28 mouse cellular contexts compared by ENCODE assay signal in the genomic region with DNA sequence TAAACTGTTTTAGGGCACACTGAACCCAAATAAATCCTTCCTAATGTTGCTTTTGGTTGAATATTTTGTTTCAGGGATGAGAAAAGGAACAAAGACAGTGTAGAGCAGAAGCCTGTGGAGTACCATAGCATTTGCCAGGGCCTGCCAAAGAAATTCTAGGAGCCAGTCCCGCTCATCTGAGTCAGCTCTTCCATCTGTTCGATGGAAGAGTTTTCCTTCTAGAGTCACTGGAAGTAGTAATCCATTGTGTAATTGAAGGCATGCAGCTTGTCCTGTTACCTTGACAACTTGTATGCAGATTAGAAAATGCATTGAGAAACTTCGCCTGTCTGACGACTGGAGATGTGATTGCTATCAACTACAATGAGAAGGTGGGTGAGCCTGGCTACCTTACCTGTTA. TPM values are rescaled to one million over a fixed set of nuclear protein-coding genes. Genes with fewer than 3 reads are reported as not detected.
DNase-seq lines count a peak whose midpoint lies in the region; ATAC-seq and TF ChIP-seq lines count a peak whose summit lies in the region.
"Had no signal": no experiment of that assay in that cellular context is flagged by ENCODE, and none has a peak within 500 bp of the region (broad histone marks: within the 10 kb centered on the region; RNA-seq: fewer than 3 reads in every experiment).

No protein-coding gene starts in this region.

- WGBS in liver, embryonic 12.5 days (ENCODE audit: insufficient replicate concordance), result 75% methylated on average over 4 of the region's 4 CpGs

- H3K4me3 ChIP-seq in left cerebral cortex, adult 2 months, result no peak overlapping the region
- H3K4me3 ChIP-seq in liver, embryonic 12.5 days, result no peak overlapping the region
- H3K4me3 ChIP-seq: forebrain, embryonic 10.5 days; heart, adult 2 months; heart, embryonic 13.5 days; hindbrain, embryonic 12.5 days; limb, embryonic 15.5 days; liver, embryonic 15.5 days; lung, embryonic 15.5 days; midbrain, embryonic 15.5 days; neural tube, embryonic 12.5 days had no signal

- DNase-seq in frontal cortex, postnatal 25 days (ENCODE audit: low spot score in 2 of 2), result no peak
- DNase-seq in left cerebral cortex, adult 2 months (ENCODE audit: extremely low spot score in 1 of 2, low spot score in 2 of 2), result no peak
- no peak for DNase-seq in left cerebral cortex, postnatal 10 days (ENCODE audit: extremely low spot score in 1 of 2, low spot score in 2 of 2)
- peak; percentile 75 for DNase-seq in brain, adult 2 months (ENCODE audit: low read depth, low spot score)
- DNase-seq in left cerebral cortex, postnatal 25 days (ENCODE audit: low spot score in 2 of 2), result peak; percentile 31 to 78
- no peak for DNase-seq in kidney, postnatal 14 days
- DNase-seq: adrenal gland, postnatal 25 days; cerebellum, adult 9-11 months; gastrocnemius, postnatal 25 days; heart, adult 2 months; heart, postnatal 14 days; kidney, postnatal 36 days; thymus, postnatal 25 days had no signal

- H3K36me3 ChIP-seq in liver, embryonic 12.5 days, result peaks cover 98% of the 10 kb centered on the region

- H3K9me3 ChIP-seq in liver, embryonic 12.5 days (replicated peaks), result no peaks in the 10 kb centered on the region
- H3K9me3 ChIP-seq: forebrain, embryonic 10.5 days; heart, embryonic 13.5 days; hindbrain, embryonic 12.5 days; limb, embryonic 15.5 days; liver, embryonic 15.5 days; lung, embryonic 15.5 days; midbrain, embryonic 15.5 days; neural tube, embryonic 12.5 days had no signal

- H3K27me3 ChIP-seq in liver, embryonic 12.5 days (replicated peaks), result no peaks in the 10 kb centered on the region
- H3K27me3 ChIP-seq: heart, embryonic 13.5 days; hindbrain, embryonic 12.5 days; limb, embryonic 15.5 days; liver, embryonic 15.5 days; lung, embryonic 15.5 days; midbrain, embryonic 15.5 days; neural tube, embryonic 12.5 days had no signal

- H3K4me2 ChIP-seq in liver, embryonic 12.5 days, result no peak overlapping the region
- H3K4me2 ChIP-seq: heart, embryonic 13.5 days; hindbrain, embryonic 12.5 days; limb, embryonic 15.5 days; liver, embryonic 15.5 days; lung, embryonic 15.5 days; midbrain, embryonic 15.5 days; neural tube, embryonic 12.5 days had no signal

- H3K9ac ChIP-seq in liver, embryonic 12.5 days, result no peak overlapping the region
- H3K9ac ChIP-seq: heart, embryonic 13.5 days; hindbrain, embryonic 12.5 days; limb, embryonic 15.5 days; liver, embryonic 15.5 days; lung, embryonic 15.5 days; midbrain, embryonic 15.5 days; neural tube, embryonic 12.5 days had no signal

- intact Hi-C loops in left cerebral cortex, adult 2 months (cut with DNase I), result no loop called here
- intact Hi-C loops in left cerebral cortex, postnatal 10 days (cut with DNase I), result no loop called here
- intact Hi-C loops in left cerebral cortex, postnatal 25 days (cut with DNase I), result no loop called here

- peak; percentile 95 for ATAC-seq in frontal cortex, adult (ENCODE audit: low TSS enrichment)
- ATAC-seq in liver, embryonic 12.5 days, result no peak
- ATAC-seq: intestine, postnatal 0 days; midbrain, embryonic 15.5 days had no signal

- peaks cover 15% of the 10 kb centered on the region for H3K4me1 ChIP-seq in liver, embryonic 12.5 days
- H3K4me1 ChIP-seq: forebrain, embryonic 10.5 days; heart, embryonic 13.5 days; hindbrain, embryonic 12.5 days; limb, embryonic 15.5 days; lung, embryonic 15.5 days; midbrain, embryonic 15.5 days; neural tube, embryonic 12.5 days had no signal

- TF ChIP-seq CTCF in left cerebral cortex, adult 2 months (IDR thresholded peaks at IDR 0.05), result no peak

- H3K27ac ChIP-seq in left cerebral cortex, adult 2 months, result peak overlapping the region; percentile 32; the same call in 1 of the 2 replicates
- H3K27ac ChIP-seq in liver, embryonic 12.5 days, result no peak overlapping the region
- H3K27ac ChIP-seq: forebrain, embryonic 10.5 days; heart, adult 2 months; heart, embryonic 13.5 days; hindbrain, embryonic 12.5 days; limb, embryonic 15.5 days; liver, embryonic 15.5 days; lung, embryonic 15.5 days; macrophage; midbrain, embryonic 15.5 days; neural tube, embryonic 12.5 days had no signal

RNA-seq across cellular contexts. Expression of gene Cdc45, which starts 11.1 kb away (rescaled TPM):
- total RNA-seq in left cerebral cortex, adult 2 months (2021), result 1 to 10 TPM; 1.4 to 2.6 TPM
- total RNA-seq in left cerebral cortex, postnatal 10 days (2021), result 1 to 10 TPM; 2.7 to 3.8 TPM
- total RNA-seq in left cerebral cortex, postnatal 25 days (2021), result 1 to 10 TPM; 1.6 to 1.7 TPM
- polyA plus RNA-seq in liver, embryonic 12.5 days (2016; fragmentation: Nextera tagmentation; extraction: Ambion mirVana), result 54.2 and 55.9 TPM in 2 replicates

RNA-seq across cellular contexts. Expression of gene Ufd1, which starts 11.3 kb away (rescaled TPM):
- 10 to 100 TPM; 85.5 to 94.7 TPM for total RNA-seq in left cerebral cortex, adult 2 months (2021)
- total RNA-seq in left cerebral cortex, postnatal 10 days (2021), result 100 to 1,000 TPM in 1 of 2 experiments, 10 to 100 TPM in 1; 91.3 to 100 TPM
- 10 to 100 TPM; 87.2 to 96.9 TPM for total RNA-seq in left cerebral cortex, postnatal 25 days (2021)
- 53.8 and 57.5 TPM in 2 replicates for polyA plus RNA-seq in liver, embryonic 12.5 days (2016; fragmentation: Nextera tagmentation; extraction: Ambion mirVana)

RNA-seq across cellular contexts. Expression of gene 2510002D24Rik, which starts 13.5 kb away (rescaled TPM):
- total RNA-seq in left cerebral cortex, adult 2 months (2021), result 10 to 100 TPM; 24.7 to 28.3 TPM
- total RNA-seq in left cerebral cortex, postnatal 10 days (2021), result 10 to 100 TPM; 24.5 to 26.7 TPM
- 10 to 100 TPM; 24.4 to 24.6 TPM for total RNA-seq in left cerebral cortex, postnatal 25 days (2021)
- 32.3 and 32.8 TPM in 2 replicates for polyA plus RNA-seq in liver, embryonic 12.5 days (2016; fragmentation: Nextera tagmentation; extraction: Ambion mirVana)

RNA-seq across cellular contexts. Expression of gene Gm28539, which starts 13.5 kb away (rescaled TPM):
- 10 to 100 TPM; 11.4 to 18.9 TPM for total RNA-seq in left cerebral cortex, adult 2 months (2021)
- total RNA-seq in left cerebral cortex, postnatal 10 days (2021), result 10 to 100 TPM in 1 of 2 experiments, 1 to 10 TPM in 1; 6.8 to 16.1 TPM
- 1 to 10 TPM in 1 of 2 experiments, under 1 TPM in 1; 0.98 to 1.7 TPM for total RNA-seq in left cerebral cortex, postnatal 25 days (2021)
- polyA plus RNA-seq in liver, embryonic 12.5 days (2016; fragmentation: Nextera tagmentation; extraction: Ambion mirVana), result not detected in 2 replicates
- total RNA-seq: heart, postnatal 14 days had no signal
- polyA plus RNA-seq: embryonic facial prominence, embryonic 11.5 days; forebrain, embryonic 10.5 days; heart, adult 2 months; heart, embryonic 13.5 days; hindbrain, embryonic 12.5 days; intestine, postnatal 0 days; kidney, embryonic 14.5 days; limb, embryonic 15.5 days; liver, embryonic 15.5 days; lung, embryonic 15.5 days; macrophage; neural tube, embryonic 12.5 days; stomach, embryonic 14.5 days had no signal

RNA-seq across cellular contexts. Expression of gene Cldn5, which starts 46.3 kb away (rescaled TPM):
- 10 to 100 TPM; 36.2 to 48.3 TPM for total RNA-seq in left cerebral cortex, adult 2 months (2021)
- 10 to 100 TPM; 78.6 to 85.0 TPM for total RNA-seq in left cerebral cortex, postnatal 10 days (2021)
- 10 to 100 TPM; 51.1 to 67.2 TPM for total RNA-seq in left cerebral cortex, postnatal 25 days (2021)
- 10.7 and 11.8 TPM in 2 replicates for polyA plus RNA-seq in liver, embryonic 12.5 days (2016; fragmentation: Nextera tagmentation; extraction: Ambion mirVana)
- polyA plus RNA-seq: macrophage had no signal

Comparison
In these comparisons a context has a peak if more than half of its experiments do, and no peak if none do; other contexts are left out.
1. DNase-seq: peak in brain, adult 2 months (single experiment) and left cerebral cortex, postnatal 25 days (2 of 2); none in frontal cortex, postnatal 25 days (0 of 2), left cerebral cortex, adult 2 months (0 of 2), left cerebral cortex, postnatal 10 days (0 of 2) and kidney, postnatal 14 days (single experiment).